8 mouse cellular contexts compared by ENCODE assay signal in the genomic region with DNA sequence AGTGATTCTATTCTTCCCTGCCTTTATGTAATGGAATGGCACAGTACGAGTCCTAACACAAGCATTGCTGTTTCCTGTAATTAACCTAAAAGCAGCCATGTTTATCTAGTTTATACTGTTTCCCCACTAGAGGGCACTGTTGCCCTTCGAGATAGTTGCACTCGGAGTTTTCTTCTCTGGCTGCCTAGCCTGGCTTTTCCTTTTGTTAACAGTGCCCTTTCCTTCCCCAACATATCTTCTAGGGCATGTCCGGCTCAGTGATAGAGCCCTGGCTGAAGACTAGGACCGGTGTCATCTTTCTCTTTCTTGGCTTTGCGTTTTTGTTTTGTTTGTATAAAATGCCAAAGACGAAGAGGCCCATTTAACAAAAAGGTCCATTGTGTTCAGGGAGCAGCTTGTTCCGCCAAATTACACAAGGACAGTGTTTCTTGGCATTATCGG. TPM values are rescaled to one million over a fixed set of nuclear protein-coding genes. Genes with fewer than 3 reads are reported as not detected.
A peak's percentile ranks its signal among the peaks of the same experiment; 100 is the strongest.
DNase-seq lines count a peak whose midpoint lies in the region; ATAC-seq lines count a peak whose summit lies in the region.

No protein-coding gene starts in this region.

- DNase-seq in left cerebral cortex, adult 18-20 months (ENCODE audit: low spot score in 2 of 2): peak; percentile 64 to 71
- no peak for DNase-seq in left cerebral cortex, adult 11 months (ENCODE audit: low spot score)
- peak; percentile 40 for DNase-seq in c-Kit-positive CD71-positive TER-119-negative erythroid progenitor cells, embryonic 14.5 days (ENCODE audit: low read depth)
- peak; percentile 79 for DNase-seq in forebrain, embryonic 11.5 days (ENCODE audit: low spot score)
- peak; percentile 62 to 71 for DNase-seq in left cerebral cortex, postnatal 10 days (ENCODE audit: extremely low spot score in 1 of 2, low spot score in 2 of 2)
- DNase-seq in midbrain, embryonic 11.5 days (ENCODE audit: low spot score, missing footprints): peak; percentile 97
- DNase-seq in spleen, postnatal 10 days (ENCODE audit: low spot score in 2 of 2): peak; percentile 20 to 62

- H3K4me1 ChIP-seq in forebrain, embryonic 11.5 days (replicated peaks; ENCODE audit: control insufficient read depth, insufficient read depth, low read length): peaks cover 7% of the 10 kb centered on the region; the same call in 1 of the 2 replicates
- peaks cover 27% of the 10 kb centered on the region for H3K4me1 ChIP-seq in hindbrain, embryonic 13.5 days (replicated peaks)
- H3K4me1 ChIP-seq in midbrain, embryonic 11.5 days (ENCODE audit: control insufficient read depth, insufficient read depth, low read length): no peaks in the 10 kb centered on the region

- H3K4me3 ChIP-seq in forebrain, embryonic 11.5 days (ENCODE audit: low read depth, low read length): no peak overlapping the region
- no peak overlapping the region for H3K4me3 ChIP-seq in hindbrain, embryonic 13.5 days
- H3K4me3 ChIP-seq in midbrain, embryonic 11.5 days (ENCODE audit: low read depth, low read length): no peak overlapping the region

- H3K27ac ChIP-seq in forebrain, embryonic 11.5 days (ENCODE audit: low read depth, low read length): no peak overlapping the region
- peak overlapping the region; percentile 52; the same call in 1 of the 2 replicates for H3K27ac ChIP-seq in hindbrain, embryonic 13.5 days
- no peak overlapping the region for H3K27ac ChIP-seq in midbrain, embryonic 11.5 days (ENCODE audit: low read depth, low read length)

- 4% methylated on average over 9 of the region's 9 CpGs for WGBS in forebrain, embryonic 11.5 days
- 5% methylated on average over 9 of the region's 9 CpGs for WGBS in hindbrain, embryonic 13.5 days
- WGBS in midbrain, embryonic 11.5 days: 8% methylated on average over 9 of the region's 9 CpGs

- no peaks in the 10 kb centered on the region for H3K9me3 ChIP-seq in forebrain, embryonic 11.5 days (ENCODE audit: control insufficient read depth, low read length)
- H3K9me3 ChIP-seq in hindbrain, embryonic 13.5 days: no peaks in the 10 kb centered on the region
- no peaks in the 10 kb centered on the region for H3K9me3 ChIP-seq in midbrain, embryonic 11.5 days (ENCODE audit: control insufficient read depth, low read length)

- no peak overlapping the region for H3K4me2 ChIP-seq in forebrain, embryonic 11.5 days (ENCODE audit: low read depth, low read length, severe bottlenecking)
- peak overlapping the region; percentile 20; the same call in 1 of the 2 replicates for H3K4me2 ChIP-seq in hindbrain, embryonic 13.5 days
- H3K4me2 ChIP-seq in midbrain, embryonic 11.5 days: no peak overlapping the region

- no peaks in the 10 kb centered on the region for H3K36me3 ChIP-seq in forebrain, embryonic 11.5 days (ENCODE audit: control insufficient read depth, insufficient read depth, low read length)
- no peaks in the 10 kb centered on the region for H3K36me3 ChIP-seq in hindbrain, embryonic 13.5 days
- H3K36me3 ChIP-seq in midbrain, embryonic 11.5 days (ENCODE audit: control insufficient read depth, insufficient read depth, low read length): no peaks in the 10 kb centered on the region

- H3K9ac ChIP-seq in forebrain, embryonic 11.5 days (ENCODE audit: low read length): no peak overlapping the region
- H3K9ac ChIP-seq in hindbrain, embryonic 13.5 days: 0 out of 2 replicates have a peak overlapping the region, but pooled peaks have one; percentile 49
- H3K9ac ChIP-seq in midbrain, embryonic 11.5 days (ENCODE audit: low read length): no peak overlapping the region

- H3K27me3 ChIP-seq in forebrain, embryonic 11.5 days (ENCODE audit: control insufficient read depth, insufficient read depth, low read length): no peaks in the 10 kb centered on the region; the same call in 1 of the 2 replicates
- H3K27me3 ChIP-seq in hindbrain, embryonic 13.5 days: 0 out of 2 replicates have a peak, but pooled peaks cover 4% of the 10 kb centered on the region
- no peaks in the 10 kb centered on the region for H3K27me3 ChIP-seq in midbrain, embryonic 11.5 days (ENCODE audit: control insufficient read depth, insufficient read depth, low read length)

- ATAC-seq in forebrain, embryonic 11.5 days (replicated peaks; ENCODE audit: low FRiP score): peak; percentile 72; the same call in 1 of the 2 replicates
- ATAC-seq in hindbrain, embryonic 13.5 days (ENCODE audit: low FRiP score): peak; percentile 65
- ATAC-seq in midbrain, embryonic 11.5 days (ENCODE audit: low FRiP score): peak; percentile 47; the same call in 1 of the 2 replicates

- intact Hi-C loops in left cerebral cortex, postnatal 10 days (cut with DNase I): loop anchor here (5.0 to 10.0 kb wide), 3 partner anchors 522 to 1984 kb away; a partner anchor contains a TSS

RNA-seq across cellular contexts. Expression of a gene that starts 13.3 kb away (rescaled TPM):
- total RNA-seq in left cerebral cortex, adult 18-20 months (2021): 10 to 100 TPM; 17.9 to 18.2 TPM
- polyA plus RNA-seq in forebrain, embryonic 11.5 days (2014; fragmentation: Nextera tagmentation; extraction: Ambion mirVana): 13.6 and 13.8 TPM in 2 replicates
- 12.4 and 13.8 TPM in 2 replicates for polyA plus RNA-seq in hindbrain, embryonic 13.5 days (2015; fragmentation: Nextera tagmentation; extraction: Ambion mirVana)
- total RNA-seq in left cerebral cortex, postnatal 10 days (2021): 10 to 100 TPM; 12.5 to 13.4 TPM
- polyA plus RNA-seq in midbrain, embryonic 11.5 days (2014; fragmentation: Nextera tagmentation; extraction: Ambion mirVana): 11.5 and 12.1 TPM in 2 replicates

RNA-seq across cellular contexts. Expression of a gene that starts 34.9 kb away (rescaled TPM):
- total RNA-seq in left cerebral cortex, adult 18-20 months (2021): not detected
- not detected in 2 replicates for polyA plus RNA-seq in forebrain, embryonic 11.5 days (2014; fragmentation: Nextera tagmentation; extraction: Ambion mirVana)
- polyA plus RNA-seq in hindbrain, embryonic 13.5 days (2015; fragmentation: Nextera tagmentation; extraction: Ambion mirVana): not detected in 2 replicates
- not detected for total RNA-seq in left cerebral cortex, postnatal 10 days (2021)
- not detected in 2 replicates for polyA plus RNA-seq in midbrain, embryonic 11.5 days (2014; fragmentation: Nextera tagmentation; extraction: Ambion mirVana)
